Mouse (Mus musculus): Measurements from ENCODE around the gene Rhog. TPM values are rescaled to one million over a fixed set of nuclear protein-coding genes. Genes with fewer than 3 reads are reported as not detected.
"Not testable (repeated sequence)": the region's sequence is repeated elsewhere in the genome, so short reads cannot be mapped to it uniquely, and the experiment has no call there.

Rhog gene
- polyA plus RNA-seq, 1 experiment from 2014 or later, result 58.7 TPM

DNA sequence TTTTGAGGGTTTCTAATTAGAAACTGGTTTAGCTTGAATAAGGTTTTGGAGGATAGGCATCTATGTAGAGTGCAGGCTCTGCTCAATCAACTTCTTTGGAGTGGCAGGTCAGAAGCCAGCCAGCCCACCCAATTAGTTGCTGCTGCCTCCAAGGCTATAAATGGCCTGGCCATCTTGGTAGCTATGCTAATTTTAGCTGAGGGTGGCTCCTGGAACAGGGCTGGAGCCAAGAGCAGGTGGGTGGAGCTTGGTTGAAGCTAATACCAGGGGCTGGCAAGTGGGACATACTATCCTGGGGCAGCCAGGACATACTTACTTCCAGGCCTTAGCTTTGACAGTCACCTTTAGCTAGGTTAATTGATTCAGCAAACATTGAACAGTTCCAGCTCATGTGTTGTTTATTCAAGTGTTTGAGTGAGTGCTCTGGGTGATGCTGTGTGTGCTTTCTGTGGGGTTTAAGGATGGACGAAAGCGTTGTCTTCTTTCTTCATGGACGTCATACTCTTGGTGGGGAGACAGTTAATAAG is 16.6 kb upstream of the Rhog start:
- no peak overlapping the region for H3K4me2 ChIP-seq (ENCODE audit: low read depth, severe bottlenecking)
- ATAC-seq (ENCODE audit: insufficient number of reproducible peaks, low FRiP score, low TSS enrichment, low read depth), result no peak
- no peaks in the 10 kb centered on the region for H3K36me3 ChIP-seq (ENCODE audit: control insufficient read depth, insufficient read depth, low read length)
- H3K4me3 ChIP-seq (ENCODE audit: low read depth, low read length), result no peak overlapping the region
- H3K27ac ChIP-seq (replicated peaks; ENCODE audit: low read depth, low read length), result no peak overlapping the region
- H3K9me3 ChIP-seq (ENCODE audit: control insufficient read depth, low read length), result no peaks in the 10 kb centered on the region
- no peaks in the 10 kb centered on the region for H3K4me1 ChIP-seq (ENCODE audit: control insufficient read depth, insufficient read depth, low read length)
- 89% methylated on average over 3 of the region's 3 CpGs for WGBS
- peaks cover 5% of the 10 kb centered on the region; the same call in 1 of the 2 replicates for H3K27me3 ChIP-seq (ENCODE audit: control insufficient read depth, insufficient read depth, low read length)
- H3K9ac ChIP-seq (ENCODE audit: low read length), result no peak overlapping the region
- DNase-seq (ENCODE audit: low spot score), result no peak

DNA sequence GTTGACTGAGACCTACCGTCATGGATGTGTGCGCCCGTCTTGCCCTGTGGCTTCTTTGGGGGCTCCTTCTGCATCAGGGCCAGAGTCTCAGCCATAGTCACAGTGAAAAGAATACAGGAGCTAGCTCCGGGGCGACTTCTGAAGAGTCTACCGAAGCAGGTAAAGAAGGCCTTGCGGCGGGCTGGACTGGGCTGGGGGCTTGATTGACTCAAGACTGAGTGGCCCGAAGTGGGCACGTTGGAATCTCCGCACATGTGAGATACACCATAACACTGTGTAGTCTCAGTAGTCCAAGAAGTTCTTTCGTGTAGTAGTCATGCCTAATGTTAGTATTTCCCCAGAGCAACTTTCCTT is 12.5 kb upstream of the Rhog start:
- Histone ChIP-seq H3K9me3 (ENCODE audit: control insufficient read depth, low read length) (no peaks in the 10 kb centered on the region), H3K4me2 (ENCODE audit: low read depth, severe bottlenecking) (peak overlapping the region; percentile 84), H3K9ac (ENCODE audit: low read length) (peak overlapping the region; percentile 72), H3K27ac (replicated peaks; ENCODE audit: low read depth, low read length) (no peak overlapping the region), H3K36me3 (ENCODE audit: control insufficient read depth, insufficient read depth, low read length) (no peaks in the 10 kb centered on the region), H3K4me3 (ENCODE audit: low read depth, low read length) (peak overlapping the region; percentile 64), H3K27me3 (ENCODE audit: control insufficient read depth, insufficient read depth, low read length) (peaks cover 5% of the 10 kb centered on the region; the same call in 1 of the 2 replicates), H3K4me1 (ENCODE audit: control insufficient read depth, insufficient read depth, low read length) (no peaks in the 10 kb centered on the region)
- no peak for DNase-seq (ENCODE audit: low spot score)
- 9% methylated on average over 12 of the region's 12 CpGs for WGBS
- no peak for ATAC-seq (ENCODE audit: insufficient number of reproducible peaks, low FRiP score, low TSS enrichment, low read depth)

DNA sequence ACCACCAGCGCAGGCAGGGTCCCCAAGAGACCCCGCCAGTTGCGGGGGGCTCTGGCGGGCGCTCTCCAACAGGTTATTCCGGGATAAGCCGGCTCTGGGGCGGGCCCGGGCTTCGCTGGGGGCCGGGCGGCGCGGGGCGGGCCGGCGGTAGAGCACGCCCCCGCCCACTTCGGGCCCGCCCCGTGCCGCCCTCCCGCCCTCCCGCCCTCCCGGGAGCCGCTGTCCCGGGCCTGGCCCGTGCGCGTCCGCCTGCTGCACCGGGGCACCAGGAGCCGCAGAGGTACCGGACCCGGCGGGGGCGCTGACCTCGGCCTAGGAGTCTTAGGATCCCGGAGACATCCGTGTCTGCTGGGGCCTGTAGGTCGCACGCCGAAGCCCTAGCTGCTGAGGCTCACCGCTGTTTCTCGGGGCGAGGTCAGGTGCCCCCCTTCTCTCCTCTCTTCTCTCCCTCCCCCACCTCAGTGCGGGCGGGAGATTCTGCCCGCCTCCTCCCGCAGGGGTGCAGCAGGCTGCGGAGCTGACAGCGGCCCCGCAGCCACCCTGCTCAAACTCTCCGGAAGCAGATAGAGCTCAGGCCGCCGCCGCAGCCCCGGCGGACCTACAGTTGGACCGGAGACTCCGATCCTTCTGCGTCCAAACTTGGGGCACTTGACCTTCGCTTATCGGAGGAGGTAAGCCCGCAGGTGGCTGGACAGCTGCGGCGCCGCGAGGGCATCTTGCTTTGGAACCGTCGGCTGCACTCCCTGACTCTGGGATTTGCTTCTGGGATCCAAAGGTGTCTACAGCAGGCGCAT is 11.9 kb upstream of the Rhog start, which contains the start of gene Stim1:
Gene Stim1, plus strand, starts transcription at position 206 of the 794 bp plus-strand sequence.
- Histone ChIP-seq H3K9ac (ENCODE audit: low read length) (peak within 1 kb of the TSS; percentile 72), H3K27ac (replicated peaks; ENCODE audit: low read depth, low read length) (no peak within 1 kb of the TSS), H3K4me3 (ENCODE audit: low read depth, low read length) (peak within 1 kb of the TSS; percentile 64), H3K9me3 (ENCODE audit: control insufficient read depth, low read length) (no peaks in the 10 kb centered on the region), H3K27me3 (ENCODE audit: control insufficient read depth, insufficient read depth, low read length) (peaks cover 5% of the 10 kb centered on the region; the same call in 1 of the 2 replicates), H3K4me2 (ENCODE audit: low read depth, severe bottlenecking) (peak within 1 kb of the TSS; percentile 84), H3K4me1 (ENCODE audit: control insufficient read depth, insufficient read depth, low read length) (no peaks in the 10 kb centered on the region), H3K36me3 (ENCODE audit: control insufficient read depth, insufficient read depth, low read length) (no peaks in the 10 kb centered on the region)
- WGBS, result under 1% methylated on average over 45 of the region's 73 CpGs
- peak; percentile 68 for DNase-seq (ENCODE audit: low spot score)
- ATAC-seq (ENCODE audit: insufficient number of reproducible peaks, low FRiP score, low TSS enrichment, low read depth), result peak; percentile 87

DNA sequence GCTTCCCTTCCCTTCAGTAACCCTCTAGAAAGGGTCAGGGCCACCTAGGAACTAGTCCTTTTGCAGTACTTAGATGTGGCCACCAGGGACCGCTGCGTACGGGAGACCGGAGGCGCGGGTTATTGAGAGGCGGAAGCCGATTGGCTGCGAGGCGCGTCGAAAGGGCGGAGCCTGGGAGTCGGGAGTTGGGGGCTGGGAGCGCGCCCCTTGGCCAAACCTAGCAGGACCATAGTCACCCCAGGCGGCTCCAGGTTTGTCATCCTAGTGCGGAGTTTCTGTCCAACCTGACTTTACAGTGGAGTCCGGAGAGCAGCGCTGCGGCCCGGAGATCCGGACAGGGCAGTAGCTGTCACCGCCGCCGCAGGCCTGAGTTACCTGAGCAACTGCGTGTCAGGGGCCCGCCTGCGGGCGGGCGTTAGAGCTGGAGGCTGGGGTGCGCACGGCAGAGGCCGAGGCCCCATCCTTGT is 11.3 kb upstream of the Rhog start:
- no peak overlapping the region for H3K27ac ChIP-seq (replicated peaks; ENCODE audit: low read depth, low read length)
- H3K9ac ChIP-seq (ENCODE audit: low read length), result peak overlapping the region; percentile 49
- 0% methylated on average over 33 of the region's 34 CpGs for WGBS
- peaks cover 5% of the 10 kb centered on the region; the same call in 1 of the 2 replicates for H3K27me3 ChIP-seq (ENCODE audit: control insufficient read depth, insufficient read depth, low read length)
- peak overlapping the region; percentile 64 for H3K4me3 ChIP-seq (ENCODE audit: low read depth, low read length)
- peak overlapping the region; percentile 84 for H3K4me2 ChIP-seq (ENCODE audit: low read depth, severe bottlenecking)
- H3K9me3 ChIP-seq (ENCODE audit: control insufficient read depth, low read length), result no peaks in the 10 kb centered on the region
- DNase-seq (ENCODE audit: low spot score) (peak; percentile 96), ATAC-seq (ENCODE audit: insufficient number of reproducible peaks, low FRiP score, low TSS enrichment, low read depth) (peak; percentile 93)
- no peaks in the 10 kb centered on the region for H3K36me3 ChIP-seq (ENCODE audit: control insufficient read depth, insufficient read depth, low read length)
- H3K4me1 ChIP-seq (ENCODE audit: control insufficient read depth, insufficient read depth, low read length), result no peaks in the 10 kb centered on the region

DNA sequence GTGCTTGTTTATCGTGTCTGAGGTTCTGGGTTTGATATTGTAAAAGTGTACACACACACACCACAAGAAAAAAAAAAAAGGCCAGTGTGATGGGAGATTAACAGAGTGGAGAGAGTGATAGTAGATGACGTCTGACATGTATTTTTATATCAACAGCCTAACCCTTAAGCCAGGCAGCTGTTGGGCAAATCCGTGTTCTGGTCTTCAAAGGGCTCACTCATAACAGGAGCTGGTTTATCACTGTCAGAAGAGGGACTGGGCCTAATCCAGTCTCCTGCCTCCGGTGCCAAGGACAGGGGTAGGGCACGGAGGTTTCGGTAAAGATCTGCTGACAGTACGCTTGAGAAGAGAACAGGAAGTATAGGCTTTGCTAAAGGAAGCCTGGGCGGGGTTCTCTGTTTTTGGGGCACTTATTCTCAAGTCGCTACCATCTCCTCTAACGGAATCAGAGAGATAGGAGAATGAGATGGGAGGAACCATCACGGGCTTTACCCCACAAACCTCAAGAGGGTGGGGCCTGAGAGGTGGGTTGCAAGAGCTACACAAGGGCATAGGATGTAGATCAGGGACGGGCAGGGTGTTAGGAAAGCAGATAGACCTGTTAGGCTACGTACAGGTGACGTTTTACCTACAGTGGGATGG is 10.7 kb upstream of the Rhog start:
- Histone ChIP-seq H3K4me3 (ENCODE audit: low read depth, low read length) (no peak overlapping the region), H3K9me3 (ENCODE audit: control insufficient read depth, low read length) (no peaks in the 10 kb centered on the region), H3K27ac (replicated peaks; ENCODE audit: low read depth, low read length) (no peak overlapping the region), H3K4me2 (ENCODE audit: low read depth, severe bottlenecking) (no peak overlapping the region), H3K9ac (ENCODE audit: low read length) (no peak overlapping the region), H3K4me1 (ENCODE audit: control insufficient read depth, insufficient read depth, low read length) (no peaks in the 10 kb centered on the region), H3K36me3 (ENCODE audit: control insufficient read depth, insufficient read depth, low read length) (no peaks in the 10 kb centered on the region), H3K27me3 (ENCODE audit: control insufficient read depth, insufficient read depth, low read length) (peaks cover 5% of the 10 kb centered on the region; the same call in 1 of the 2 replicates)
- DNase-seq (ENCODE audit: low spot score) (no peak), ATAC-seq (ENCODE audit: insufficient number of reproducible peaks, low FRiP score, low TSS enrichment, low read depth) (no peak; the same call in 1 of the 2 replicates)
- 50% methylated on average over 14 of the region's 14 CpGs for WGBS

DNA sequence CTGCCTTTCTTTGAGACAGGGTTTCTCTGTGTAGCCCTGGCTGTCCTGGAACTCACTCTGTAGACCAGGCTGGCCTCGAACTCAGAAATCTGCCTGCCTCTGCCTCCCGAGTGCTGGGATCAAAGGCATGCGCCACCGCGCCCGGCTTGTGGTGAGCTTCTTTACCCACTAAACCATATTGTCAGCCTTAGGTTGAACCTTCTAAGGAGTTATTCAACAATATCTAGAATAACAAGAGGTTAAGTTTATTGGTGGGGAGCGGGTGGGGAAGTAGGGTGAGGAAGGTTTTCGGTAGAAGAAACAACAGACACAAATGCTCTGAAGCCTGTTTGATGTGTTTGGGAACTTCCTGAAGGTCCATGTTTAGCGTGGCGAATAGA is 10.2 kb upstream of the Rhog start:
- ATAC-seq (ENCODE audit: insufficient number of reproducible peaks, low FRiP score, low TSS enrichment, low read depth), result not testable (repeated sequence)
- WGBS, result 90% methylated on average over 10 of the region's 10 CpGs

DNA sequence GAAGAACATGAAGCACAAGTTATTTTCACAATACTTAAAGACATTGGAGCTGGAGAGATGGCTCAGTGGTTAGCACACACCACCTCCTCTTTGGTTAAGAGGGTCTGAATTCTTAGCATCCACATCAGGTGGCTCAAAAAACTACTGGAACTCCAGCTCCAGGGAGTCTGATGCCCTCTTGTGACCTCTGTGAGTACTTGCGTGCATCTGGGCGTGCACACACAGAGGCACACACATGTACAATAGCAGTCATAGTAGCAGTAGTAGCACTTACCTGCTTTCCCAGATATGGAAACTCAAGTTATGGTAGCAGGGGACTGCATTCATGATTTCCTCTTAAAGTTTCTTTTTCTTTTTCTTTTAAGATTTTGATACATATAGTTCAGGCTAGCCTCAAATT is 7.2 kb upstream of the Rhog start:
- no peak for ATAC-seq (ENCODE audit: insufficient number of reproducible peaks, low FRiP score, low TSS enrichment, low read depth)
- 89% methylated on average over 2 of the region's 2 CpGs for WGBS

More for the DNA sequence above, 10.2 kb upstream of the Rhog start:
- DNase-seq (ENCODE audit: low spot score); H3K36me3 ChIP-seq (ENCODE audit: control insufficient read depth, insufficient read depth, low read length); H3K9ac ChIP-seq (ENCODE audit: low read length); H3K4me2 ChIP-seq (ENCODE audit: low read depth, severe bottlenecking); H3K27ac ChIP-seq (replicated peaks; ENCODE audit: low read depth, low read length); H3K9me3 ChIP-seq (ENCODE audit: control insufficient read depth, low read length); H3K4me1 ChIP-seq (ENCODE audit: control insufficient read depth, insufficient read depth, low read length); H3K4me3 ChIP-seq (ENCODE audit: low read depth, low read length); H3K27me3 ChIP-seq (ENCODE audit: control insufficient read depth, insufficient read depth, low read length): not testable (repeated sequence)

DNA sequence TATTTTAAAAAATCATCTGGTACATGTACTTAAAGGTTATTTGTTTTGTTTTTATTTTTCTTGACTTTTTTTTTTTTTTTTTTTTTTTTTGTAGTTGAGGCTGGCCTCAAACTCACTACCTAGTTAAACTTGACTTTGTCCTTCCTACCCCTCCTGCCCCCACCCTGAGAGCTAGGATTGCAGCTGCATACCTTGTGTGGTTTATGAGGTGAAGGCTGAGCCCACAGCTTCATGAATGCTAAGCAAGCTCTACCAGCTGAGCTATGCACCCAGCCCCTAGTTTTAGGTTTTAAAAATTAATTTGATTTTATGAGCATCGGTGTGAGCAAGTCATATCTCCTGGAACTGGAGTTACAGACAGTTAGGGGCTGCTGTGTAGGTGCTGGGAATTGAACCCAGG is 4.7 kb upstream of the Rhog start:
- no peak overlapping the region for H3K4me2 ChIP-seq (ENCODE audit: low read depth, severe bottlenecking)
- H3K4me1 ChIP-seq (ENCODE audit: control insufficient read depth, insufficient read depth, low read length), result no peaks in the 10 kb centered on the region
- 91% methylated on average over 1 of the region's 1 CpGs for WGBS
- H3K36me3 ChIP-seq (ENCODE audit: control insufficient read depth, insufficient read depth, low read length), result no peaks in the 10 kb centered on the region
- H3K9me3 ChIP-seq (ENCODE audit: control insufficient read depth, low read length), result no peaks in the 10 kb centered on the region
- DNase-seq (ENCODE audit: low spot score) (no peak), ATAC-seq (ENCODE audit: insufficient number of reproducible peaks, low FRiP score, low TSS enrichment, low read depth) (no peak)
- H3K27me3 ChIP-seq (ENCODE audit: control insufficient read depth, insufficient read depth, low read length), result no peaks in the 10 kb centered on the region
- H3K4me3 ChIP-seq (ENCODE audit: low read depth, low read length), result no peak overlapping the region
- H3K9ac ChIP-seq (ENCODE audit: low read length), result no peak overlapping the region
- no peak overlapping the region for H3K27ac ChIP-seq (replicated peaks; ENCODE audit: low read depth, low read length)

More for the DNA sequence above, 7.2 kb upstream of the Rhog start:
- Histone ChIP-seq H3K36me3 (ENCODE audit: control insufficient read depth, insufficient read depth, low read length) (no peaks in the 10 kb centered on the region), H3K9ac (ENCODE audit: low read length) (no peak overlapping the region), H3K4me3 (ENCODE audit: low read depth, low read length) (no peak overlapping the region), H3K27me3 (ENCODE audit: control insufficient read depth, insufficient read depth, low read length) (no peaks in the 10 kb centered on the region), H3K9me3 (ENCODE audit: control insufficient read depth, low read length) (no peaks in the 10 kb centered on the region), H3K4me1 (ENCODE audit: control insufficient read depth, insufficient read depth, low read length) (no peaks in the 10 kb centered on the region), H3K27ac (replicated peaks; ENCODE audit: low read depth, low read length) (no peak overlapping the region), H3K4me2 (ENCODE audit: low read depth, severe bottlenecking) (no peak overlapping the region)
- no peak for DNase-seq (ENCODE audit: low spot score)

Measured in limb, embryonic 11.5 days (tissue).